Mouse (Mus musculus) forebrain, embryonic 13.5 days (tissue): ENCODE results near the gene Dlg3. TPM values are rescaled to one million over a fixed set of nuclear protein-coding genes. Genes with fewer than 3 reads are reported as not detected.
A peak's percentile ranks its signal among the peaks of the same experiment; 100 is the strongest.

Experiments used
- ATAC-seq: fragments of 200-750 bp; cut with Nextera tagmentation; 2 replicates; pipeline ENCODE4 v1.8.0; 2017
- H3K27ac ChIP-seq: fragments of 300-500 bp; sonication (generic); 2 replicates; pipeline ENCODE4 v1.5.1; 2015; ENCODE audit warnings: inconsistent platforms, mild to moderate bottlenecking, moderate library complexity
- H3K27me3 ChIP-seq: fragments of 300-500 bp; sonication (generic); 2 replicates; pipeline ENCODE4 v1.6.1; 2015; ENCODE audit warnings: mild to moderate bottlenecking, inconsistent platforms
- H3K36me3 ChIP-seq: fragments of 300-500 bp; sonication (generic); 2 replicates; pipeline ENCODE4 v1.6.1; 2015; ENCODE audit warnings: mild to moderate bottlenecking, inconsistent platforms; ENCODE audit not compliant: poor library complexity, severe bottlenecking
- H3K4me1 ChIP-seq: fragments of 300-500 bp; sonication (generic); 2 replicates; pipeline ENCODE4 v1.6.1; 2015; ENCODE audit warnings: inconsistent platforms
- H3K4me2 ChIP-seq: fragments of 300-500 bp; sonication (generic); 2 replicates; pipeline ENCODE4 v1.6.1; 2015; ENCODE audit warnings: inconsistent platforms, mild to moderate bottlenecking, moderate library complexity
- H3K4me3 ChIP-seq: fragments of 300-500 bp; sonication (generic); 2 replicates; pipeline ENCODE4 v1.5.1; 2015; ENCODE audit warnings: mild to moderate bottlenecking, inconsistent platforms
- H3K9ac ChIP-seq: fragments of 300-500 bp; sonication (generic); 2 replicates; pipeline ENCODE4 v1.6.1; 2015; ENCODE audit warnings: mild to moderate bottlenecking, inconsistent platforms
- H3K9me3 ChIP-seq: fragments of 300-500 bp; sonication (generic); replicated peaks from 2 replicates; pipeline ENCODE4 v1.6.1; 2016; ENCODE audit warnings: inconsistent platforms
- WGBS: fragments of 180-500 bp; shearing (Covaris S2); methylation state at CpG from one replicate; pipeline ENCODE4 v1.1.7; 2015; 5-methylcytosine and 5-hydroxymethylcytosine counted together
- polyA plus RNA-seq: library from polyadenylated mRNA; unstranded; fragments of >200 nt; fragmentation: Nextera tagmentation; extraction: Ambion mirVana; gene quantifications from 2 replicates; pipeline ENCODE4 v1.2.1, GENCODE M21; 2015

The Dlg3 gene
- polyA plus RNA-seq, 1 experiment from 2014 or later = 10.4 TPM

- Histone ChIP-seq H3K4me3 (no peak overlapping the region), H3K27me3 (no peaks in the 10 kb centered on the region), H3K4me2 (no peak overlapping the region), H3K36me3 (peaks cover 13% of the 10 kb centered on the region), H3K9me3 (no peaks in the 10 kb centered on the region), H3K4me1 (peaks cover 6% of the 10 kb centered on the region; the same call in 1 of the 2 replicates), H3K27ac (no peak overlapping the region), H3K9ac (no peak overlapping the region)
- WGBS = 30% methylated on average over 2 of the region's 2 CpGs
- ATAC-seq = peak; percentile 54; the same call in 1 of the 2 replicates
These were observed 33.1 kb downstream of the Dlg3 start for GRCm38 (mm10) chrX:100800643-100801042.

- Histone ChIP-seq H3K27ac (no peak overlapping the region), H3K4me1 (no peaks in the 10 kb centered on the region), H3K9me3 (no peaks in the 10 kb centered on the region), H3K4me2 (no peak overlapping the region), H3K36me3 (peaks cover 24% of the 10 kb centered on the region), H3K27me3 (no peaks in the 10 kb centered on the region), H3K4me3 (no peak overlapping the region), H3K9ac (no peak overlapping the region)
- 80% methylated on average over 6 of the region's 6 CpGs for WGBS
- ATAC-seq = no peak
These were observed 34.5 kb downstream of the Dlg3 start for GRCm38 (mm10) chrX:100802034-100802433.

GRCm38 (mm10) chrX:100811129-100811528 lies 43.6 kb downstream of the Dlg3 start:
- 72% methylated on average over 4 of the region's 4 CpGs for WGBS
- no peak for ATAC-seq
- no peak overlapping the region for H3K4me3 ChIP-seq
- no peak overlapping the region for H3K4me2 ChIP-seq
- no peak overlapping the region for H3K9ac ChIP-seq
- no peak overlapping the region for H3K27ac ChIP-seq
- H3K27me3 ChIP-seq = no peaks in the 10 kb centered on the region
- H3K4me1 ChIP-seq = no peaks in the 10 kb centered on the region
- H3K9me3 ChIP-seq = no peaks in the 10 kb centered on the region
- peaks cover 90% of the 10 kb centered on the region for H3K36me3 ChIP-seq

GRCm38 (mm10) chrX:100814139-100814538 lies 46.6 kb downstream of the Dlg3 start:
- Histone ChIP-seq H3K4me2 (no peak overlapping the region), H3K36me3 (peaks cover 88% of the 10 kb centered on the region), H3K4me1 (no peaks in the 10 kb centered on the region), H3K9ac (no peak overlapping the region), H3K9me3 (no peaks in the 10 kb centered on the region), H3K27ac (no peak overlapping the region), H3K27me3 (no peaks in the 10 kb centered on the region), H3K4me3 (no peak overlapping the region)
- WGBS = 61% methylated on average over 8 of the region's 8 CpGs
- ATAC-seq = no peak

GRCm38 (mm10) chrX:100815766-100816165 lies 48.2 kb downstream of the Dlg3 start:
- peaks cover 75% of the 10 kb centered on the region for H3K36me3 ChIP-seq
- no peak for ATAC-seq
- H3K27me3 ChIP-seq = no peaks in the 10 kb centered on the region
- 82% methylated on average over 7 of the region's 7 CpGs for WGBS
- H3K4me3 ChIP-seq = no peak overlapping the region
- H3K9ac ChIP-seq = no peak overlapping the region
- no peaks in the 10 kb centered on the region for H3K9me3 ChIP-seq
- no peak overlapping the region for H3K4me2 ChIP-seq
- H3K4me1 ChIP-seq = no peaks in the 10 kb centered on the region
- no peak overlapping the region for H3K27ac ChIP-seq

- no peaks in the 10 kb centered on the region for H3K27me3 ChIP-seq
- ATAC-seq = 0 out of 2 replicates have a peak, but pooled peaks have one; percentile 36
- H3K4me2 ChIP-seq = no peak overlapping the region
- H3K4me1 ChIP-seq = no peaks in the 10 kb centered on the region
- no peak overlapping the region for H3K27ac ChIP-seq
- H3K9me3 ChIP-seq = no peaks in the 10 kb centered on the region
- WGBS = 87% methylated on average over 9 of the region's 9 CpGs
- no peak overlapping the region for H3K9ac ChIP-seq
- H3K36me3 ChIP-seq = peaks cover 47% of the 10 kb centered on the region
- H3K4me3 ChIP-seq = no peak overlapping the region
These were observed 51.2 kb downstream of the Dlg3 start for GRCm38 (mm10) chrX:100818681-100819080.

GRCm38 (mm10) chrX:100821149-100821548 lies 53.6 kb downstream of the Dlg3 start:
- H3K36me3 ChIP-seq = peaks cover 24% of the 10 kb centered on the region
- no peak overlapping the region for H3K4me2 ChIP-seq
- 86% methylated on average over 1 of the region's 1 CpGs for WGBS
- no peak overlapping the region for H3K9ac ChIP-seq
- H3K4me1 ChIP-seq = no peaks in the 10 kb centered on the region
- no peak overlapping the region for H3K27ac ChIP-seq
- H3K4me3 ChIP-seq = no peak overlapping the region
- no peaks in the 10 kb centered on the region for H3K27me3 ChIP-seq
- no peaks in the 10 kb centered on the region for H3K9me3 ChIP-seq
- no peak for ATAC-seq

GRCm38 (mm10) chrX:100825557-100825956 lies 58.0 kb downstream of the Dlg3 start:
- H3K36me3 ChIP-seq = no peaks in the 10 kb centered on the region
- ATAC-seq = no peak

GRCm38 (mm10) chrX:100832806-100833205 lies 65.3 kb downstream of the Dlg3 start:
- Histone ChIP-seq H3K36me3 (no peaks in the 10 kb centered on the region), H3K4me3 (no peak overlapping the region), H3K27me3 (no peaks in the 10 kb centered on the region), H3K9me3 (no peaks in the 10 kb centered on the region), H3K4me2 (no peak overlapping the region), H3K4me1 (no peaks in the 10 kb centered on the region), H3K9ac (no peak overlapping the region), H3K27ac (no peak overlapping the region)
- no peak for ATAC-seq
- WGBS = 77% methylated on average over 2 of the region's 2 CpGs

More at GRCm38 (mm10) chrX:100825557-100825956, 58.0 kb downstream of the Dlg3 start:
- Histone ChIP-seq H3K4me2 (no peak overlapping the region), H3K9me3 (no peaks in the 10 kb centered on the region), H3K4me1 (no peaks in the 10 kb centered on the region), H3K4me3 (no peak overlapping the region), H3K27ac (no peak overlapping the region), H3K27me3 (no peaks in the 10 kb centered on the region), H3K9ac (no peak overlapping the region)
- 77% methylated on average over 1 of the region's 1 CpGs for WGBS

GRCm38 (mm10) chrX:100839211-100839610 lies 71.7 kb downstream of the Dlg3 start:
- Histone ChIP-seq H3K4me2 (no peak overlapping the region), H3K27me3 (no peaks in the 10 kb centered on the region), H3K4me3 (no peak overlapping the region), H3K9me3 (no peaks in the 10 kb centered on the region), H3K4me1 (no peaks in the 10 kb centered on the region), H3K36me3 (no peaks in the 10 kb centered on the region), H3K9ac (no peak overlapping the region), H3K27ac (no peak overlapping the region)
- no peak for ATAC-seq

Other genes with a start within 250 kb of the Dlg3 start
- not detected in 2 replicates for gene Dgat2l6, start 242.9 kb upstream of the Dlg3 start, polyA plus RNA-seq
- not detected in 2 replicates for gene Awat1, start 195.5 kb upstream of the Dlg3 start, polyA plus RNA-seq
- gene P2ry4, start 172.9 kb upstream of the Dlg3 start, polyA plus RNA-seq = 0.06 TPM in 1 of 2 replicates, not detected in the other
- gene Arr3, start 162.2 kb upstream of the Dlg3 start, polyA plus RNA-seq = not detected in 2 replicates
- 29.6 and 33.2 TPM in 2 replicates for gene Kif4, start 142.0 kb upstream of the Dlg3 start, polyA plus RNA-seq
- gene Pdzd11, start 141.2 kb upstream of the Dlg3 start, polyA plus RNA-seq = 140 and 143 TPM in 2 replicates
- gene Gdpd2, start 37.8 kb upstream of the Dlg3 start, polyA plus RNA-seq = 10.7 and 11.5 TPM in 2 replicates